Mouse (Mus musculus) heart, embryonic 12.5 days (tissue): Measurements from ENCODE around the gene Metap2. TPM values are rescaled to one million over a fixed set of nuclear protein-coding genes. Genes with fewer than 3 reads are reported as not detected.

ENCODE experiments used
- ATAC-seq: fragments of 200-750 bp; cut with Nextera tagmentation; 2 replicates; pipeline ENCODE4 v1.8.0; 2017; ENCODE audit warnings: moderate TSS enrichment, moderate library complexity; ENCODE audit not compliant: insufficient number of reproducible peaks, low FRiP score
- H3K27ac ChIP-seq: fragments of 300-500 bp; sonication (generic); 2 replicates; pipeline ENCODE4 v1.5.1; 2016; ENCODE audit warnings: mild to moderate bottlenecking, moderate library complexity; ENCODE audit not compliant: poor library complexity, severe bottlenecking
- H3K27me3 ChIP-seq: fragments of 300-500 bp; sonication (generic); replicated peaks from 2 replicates; pipeline ENCODE4 v1.6.1; 2016; ENCODE audit warnings: mild to moderate bottlenecking, moderate library complexity
- H3K36me3 ChIP-seq: fragments of 300-500 bp; sonication (generic); 2 replicates; pipeline ENCODE4 v1.6.1; 2016; ENCODE audit warnings: mild to moderate bottlenecking, moderate library complexity
- H3K4me1 ChIP-seq: fragments of 300-500 bp; sonication (generic); replicated peaks from 2 replicates; pipeline ENCODE4 v1.6.1; 2016; ENCODE audit warnings: mild to moderate bottlenecking
- H3K4me2 ChIP-seq: fragments of 300-500 bp; sonication (generic); 2 replicates; pipeline ENCODE4 v1.6.1; 2016; ENCODE audit warnings: mild to moderate bottlenecking, moderate library complexity
- H3K4me3 ChIP-seq: fragments of 300-500 bp; sonication (generic); 2 replicates; pipeline ENCODE4 v1.5.1; 2016; ENCODE audit warnings: mild to moderate bottlenecking
- H3K9ac ChIP-seq: fragments of 300-500 bp; sonication (generic); 2 replicates; pipeline ENCODE4 v1.6.1; 2016; ENCODE audit warnings: mild to moderate bottlenecking, moderate library complexity
- H3K9me3 ChIP-seq: fragments of 300-500 bp; sonication (generic); replicated peaks from 2 replicates; pipeline ENCODE4 v1.6.1; 2016; ENCODE audit warnings: mild to moderate bottlenecking, moderate library complexity
- WGBS: fragments of 180-500 bp; shearing (Covaris S2); methylation state at CpG from one replicate; pipeline ENCODE4 v1.1.7; 2016; 5-methylcytosine and 5-hydroxymethylcytosine counted together
- polyA plus RNA-seq: library from polyadenylated mRNA; unstranded; fragments of >200 nt; fragmentation: Nextera tagmentation; extraction: Ambion mirVana; gene quantifications from 2 replicates; pipeline ENCODE4 v1.2.1, GENCODE M21; 2016

The Metap2 gene
- polyA plus RNA-seq, 1 experiment from 2014 or later, result 182 TPM

DNA sequence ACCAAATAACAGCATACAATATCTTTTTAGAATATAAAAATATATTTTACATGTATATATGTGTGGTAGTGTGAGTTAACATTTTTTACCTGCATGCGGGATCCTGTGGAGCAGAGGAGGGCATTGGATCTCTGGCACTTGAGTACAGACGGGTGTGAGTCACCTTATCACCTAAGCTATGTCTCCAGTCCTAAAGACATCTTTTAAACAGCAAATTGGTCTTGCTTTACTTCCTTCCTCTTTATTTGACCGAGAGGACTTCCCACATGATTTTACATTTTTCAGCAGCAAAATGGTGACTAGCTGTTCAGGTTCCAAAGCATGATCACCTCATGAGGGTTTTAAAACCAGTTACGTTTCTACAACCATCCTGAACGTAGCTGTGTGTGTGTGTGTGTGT lies 14.4 kb upstream of the Metap2 start:
- Histone ChIP-seq H3K27ac (no peak overlapping the region), H3K4me1 (no peaks in the 10 kb centered on the region), H3K4me3 (no peak overlapping the region), H3K9me3 (no peaks in the 10 kb centered on the region), H3K4me2 (no peak overlapping the region), H3K36me3 (no peaks in the 10 kb centered on the region), H3K9ac (no peak overlapping the region), H3K27me3 (no peaks in the 10 kb centered on the region)
- WGBS, result 61% methylated on average over 5 of the region's 5 CpGs
- no peak for ATAC-seq

DNA sequence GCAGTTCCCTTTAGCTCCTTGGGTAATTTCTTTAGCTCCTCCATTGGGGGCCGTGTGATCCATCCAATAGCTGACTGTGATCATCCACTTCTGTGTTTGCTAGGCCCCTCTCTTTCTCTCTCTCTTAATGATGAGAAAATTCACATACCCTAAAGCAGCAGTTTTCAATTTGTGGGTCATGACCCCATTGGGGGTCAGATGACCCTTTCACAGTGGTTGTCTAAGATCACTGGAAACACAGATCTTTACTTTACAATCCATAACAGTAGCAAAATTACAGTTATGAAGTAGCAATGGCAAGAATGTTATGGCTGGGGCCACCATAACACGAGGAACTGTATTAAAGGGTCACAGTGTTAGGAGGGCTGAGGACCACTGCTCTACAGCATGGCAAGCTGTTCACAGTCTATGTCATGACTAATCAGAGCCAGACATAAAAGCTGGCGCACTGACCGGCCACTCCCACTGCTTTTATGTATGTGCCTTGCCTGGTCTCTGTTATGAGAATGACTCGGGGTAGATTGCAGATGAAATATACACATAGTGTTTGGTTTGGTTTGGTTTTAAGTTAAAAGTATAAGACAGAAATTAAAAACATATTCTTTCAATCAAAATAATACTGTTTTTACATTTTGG lies 13.0 kb upstream of the Metap2 start:
- no peaks in the 10 kb centered on the region for H3K36me3 ChIP-seq
- no peak overlapping the region for H3K9ac ChIP-seq
- no peaks in the 10 kb centered on the region for H3K27me3 ChIP-seq
- ATAC-seq, result no peak
- no peak overlapping the region for H3K4me2 ChIP-seq
- H3K4me3 ChIP-seq, result no peak overlapping the region
- H3K9me3 ChIP-seq, result no peaks in the 10 kb centered on the region
- no peak overlapping the region for H3K27ac ChIP-seq
- no peaks in the 10 kb centered on the region for H3K4me1 ChIP-seq
- 76% methylated on average over 5 of the region's 5 CpGs for WGBS

DNA sequence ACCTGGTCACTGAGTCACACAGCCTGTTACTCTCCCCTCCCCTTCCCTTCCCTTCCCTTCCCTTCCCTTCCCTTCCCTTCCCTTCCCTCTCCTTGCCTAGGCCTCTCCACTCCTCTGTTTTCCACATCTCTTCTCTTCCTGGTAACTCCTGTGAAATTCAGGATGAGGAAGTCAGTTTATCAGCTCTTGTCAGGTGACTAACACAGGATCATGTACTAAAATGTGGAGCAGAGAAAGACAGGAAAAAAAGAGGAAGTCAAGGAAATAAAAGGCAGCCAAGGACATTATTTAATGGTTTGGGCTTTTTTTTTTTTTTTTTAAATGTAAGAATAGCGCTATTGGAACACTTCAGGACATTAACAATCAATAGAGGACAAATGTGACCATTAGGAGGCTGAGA lies 12.1 kb upstream of the Metap2 start:
- ATAC-seq, result no peak
- H3K4me3 ChIP-seq, result no peak overlapping the region
- H3K9ac ChIP-seq, result no peak overlapping the region
- no peaks in the 10 kb centered on the region for H3K27me3 ChIP-seq
- H3K36me3 ChIP-seq, result no peaks in the 10 kb centered on the region
- no peaks in the 10 kb centered on the region for H3K4me1 ChIP-seq
- H3K4me2 ChIP-seq, result no peak overlapping the region
- H3K9me3 ChIP-seq, result no peaks in the 10 kb centered on the region
- no peak overlapping the region for H3K27ac ChIP-seq
- WGBS, result 87% methylated on average over 1 of the region's 1 CpGs

DNA sequence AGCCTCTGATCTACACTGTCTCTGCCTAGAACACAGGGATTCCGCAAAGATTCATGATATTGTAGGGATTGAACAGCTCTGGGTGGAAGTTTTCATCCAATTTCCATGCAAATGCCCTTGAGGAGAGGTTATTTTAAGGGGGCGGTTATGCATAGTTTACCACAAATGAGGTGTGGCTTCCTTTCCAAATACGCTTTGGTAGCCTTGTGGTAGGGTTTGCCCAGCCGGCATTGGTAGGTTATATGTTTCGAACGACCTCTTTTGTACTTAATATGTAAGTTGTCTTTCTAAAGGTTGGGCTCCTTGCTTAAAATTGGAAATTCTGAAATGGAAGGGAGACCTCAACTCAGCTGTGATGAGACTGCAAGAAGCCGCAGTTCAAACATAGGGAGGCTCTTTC lies 11.6 kb upstream of the Metap2 start:
- H3K27ac ChIP-seq, result no peak overlapping the region
- H3K27me3 ChIP-seq, result no peaks in the 10 kb centered on the region
- H3K36me3 ChIP-seq, result no peaks in the 10 kb centered on the region
- no peak for ATAC-seq
- H3K9me3 ChIP-seq, result no peaks in the 10 kb centered on the region
- no peak overlapping the region for H3K4me3 ChIP-seq
- WGBS, result 90% methylated on average over 7 of the region's 7 CpGs
- H3K4me2 ChIP-seq, result no peak overlapping the region
- H3K4me1 ChIP-seq, result no peaks in the 10 kb centered on the region
- no peak overlapping the region for H3K9ac ChIP-seq

DNA sequence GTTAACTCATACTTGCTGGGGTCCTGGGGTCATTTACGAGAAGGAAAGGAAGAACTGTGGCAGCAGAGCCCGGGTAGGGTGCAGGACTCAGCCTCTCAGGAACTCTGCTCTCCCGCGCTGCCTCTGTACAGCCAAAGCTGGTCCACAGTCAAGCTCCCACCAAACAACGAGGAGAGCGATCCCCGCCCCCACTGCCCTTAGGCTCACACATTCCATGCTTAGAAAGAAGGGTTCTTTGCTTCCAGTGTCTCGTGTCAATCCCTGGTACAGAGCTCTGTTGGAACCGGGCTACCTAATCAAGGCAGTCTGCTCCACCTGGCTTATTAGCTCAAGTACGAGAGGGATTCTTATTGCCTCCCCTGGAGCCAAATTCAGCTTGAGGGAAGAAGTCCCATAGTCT lies 10.5 kb upstream of the Metap2 start:
- H3K4me1 ChIP-seq, result no peaks in the 10 kb centered on the region
- WGBS, result 43% methylated on average over 10 of the region's 10 CpGs

DNA sequence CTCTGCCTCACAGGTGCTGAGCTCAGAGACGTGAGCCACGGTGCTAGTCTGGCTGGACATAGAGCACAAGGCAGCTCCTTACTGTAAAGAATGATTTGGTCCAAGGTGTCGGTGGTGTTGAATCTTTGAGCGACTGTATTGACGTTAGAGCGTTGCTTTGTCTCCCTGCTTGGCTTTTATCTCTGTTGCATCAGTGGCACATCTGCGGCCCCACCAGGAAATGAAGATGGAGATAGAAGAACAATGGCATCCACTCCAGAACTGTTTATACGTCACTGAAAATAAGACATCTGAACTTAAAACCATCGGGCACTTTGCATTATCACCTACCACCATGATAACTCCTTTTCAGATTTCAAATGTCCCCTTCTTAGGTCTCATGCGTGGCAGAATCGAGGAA lies 3.0 kb upstream of the Metap2 start:
- Histone ChIP-seq H3K9me3 (no peaks in the 10 kb centered on the region), H3K36me3 (no peaks in the 10 kb centered on the region), H3K4me2 (no peak overlapping the region), H3K9ac (no peak overlapping the region), H3K27ac (no peak overlapping the region), H3K4me1 (no peaks in the 10 kb centered on the region), H3K4me3 (no peak overlapping the region), H3K27me3 (no peaks in the 10 kb centered on the region)
- WGBS, result 72% methylated on average over 11 of the region's 11 CpGs
- no peak for ATAC-seq

More for the DNA sequence above, 10.5 kb upstream of the Metap2 start:
- H3K4me2 ChIP-seq, result no peak overlapping the region
- no peak overlapping the region for H3K4me3 ChIP-seq
- no peaks in the 10 kb centered on the region for H3K9me3 ChIP-seq
- H3K27me3 ChIP-seq, result no peaks in the 10 kb centered on the region
- no peaks in the 10 kb centered on the region for H3K36me3 ChIP-seq
- ATAC-seq, result no peak
- H3K27ac ChIP-seq, result no peak overlapping the region
- H3K9ac ChIP-seq, result no peak overlapping the region

DNA sequence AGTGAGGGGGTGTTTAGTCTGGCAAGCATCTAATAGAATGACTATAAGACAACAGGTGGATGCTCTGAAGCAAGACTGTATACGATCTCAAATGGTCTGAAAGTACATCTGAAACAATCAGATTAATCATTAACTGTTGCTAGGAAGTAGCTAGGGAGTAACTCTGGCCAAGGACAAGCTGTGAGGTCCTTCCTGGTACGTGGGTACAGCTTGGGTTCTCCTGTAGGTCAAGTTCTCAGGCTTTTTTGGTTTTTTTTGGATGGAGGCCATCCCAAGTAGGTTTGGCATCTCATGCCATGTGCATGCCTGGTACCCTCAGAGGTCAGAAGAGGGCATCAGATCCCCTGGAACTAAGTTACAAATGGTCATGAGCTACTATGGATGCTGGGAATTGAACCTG lies 2.4 kb upstream of the Metap2 start:
- Histone ChIP-seq H3K4me3 (no peak overlapping the region), H3K9ac (no peak overlapping the region), H3K27ac (no peak overlapping the region), H3K27me3 (no peaks in the 10 kb centered on the region), H3K4me2 (no peak overlapping the region), H3K36me3 (no peaks in the 10 kb centered on the region), H3K9me3 (no peaks in the 10 kb centered on the region), H3K4me1 (no peaks in the 10 kb centered on the region)
- 67% methylated on average over 2 of the region's 2 CpGs for WGBS
- ATAC-seq, result no peak

DNA sequence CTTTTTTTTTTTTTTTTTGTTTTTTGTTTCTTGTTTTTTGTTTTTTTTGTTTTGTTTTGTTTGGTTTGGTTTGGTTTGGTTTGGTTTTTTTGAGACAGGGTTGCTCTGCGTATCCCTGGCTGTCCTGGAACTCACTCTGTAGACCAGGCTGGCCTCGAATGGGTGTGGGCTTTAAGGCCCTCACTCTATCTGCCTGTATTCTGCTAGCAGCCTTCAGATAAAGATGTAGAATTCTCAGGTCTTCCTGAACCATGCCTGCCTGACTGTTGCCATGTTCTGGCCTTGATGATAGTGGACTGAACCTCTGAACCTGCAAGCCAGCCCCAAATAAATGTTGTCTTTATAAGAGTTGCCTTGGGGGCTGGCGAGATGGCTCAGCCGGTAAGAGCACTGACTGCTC lies 4.3 kb downstream of the Metap2 start:
- Histone ChIP-seq H3K27ac (no peak overlapping the region), H3K9me3 (no peaks in the 10 kb centered on the region), H3K4me3 (no peak overlapping the region), H3K9ac (no peak overlapping the region), H3K4me1 (peaks cover 7% of the 10 kb centered on the region), H3K36me3 (no peaks in the 10 kb centered on the region), H3K27me3 (no peaks in the 10 kb centered on the region), H3K4me2 (no peak overlapping the region)
- ATAC-seq, result no peak
- 74% methylated on average over 4 of the region's 4 CpGs for WGBS

DNA sequence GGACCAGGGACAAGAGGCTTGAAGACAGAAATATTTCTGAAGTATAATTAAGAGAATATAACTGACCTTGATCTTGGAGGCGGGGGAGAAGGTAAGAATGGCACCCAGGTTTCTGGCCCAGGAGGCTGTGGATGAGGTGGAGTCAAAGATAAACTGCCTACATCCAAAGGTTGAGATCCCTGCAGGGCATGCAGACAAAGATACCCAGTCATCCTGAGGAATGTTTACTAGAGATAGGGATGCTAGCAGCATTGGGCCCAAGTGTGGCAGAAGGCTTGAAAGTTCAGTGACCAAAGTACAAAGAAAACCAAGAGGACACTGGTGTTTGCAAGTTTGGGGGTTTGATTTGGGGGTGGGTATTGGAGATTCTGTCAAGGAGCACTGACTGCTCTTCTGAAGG lies 5.9 kb downstream of the Metap2 start:
- H3K4me3 ChIP-seq, result no peak overlapping the region
- H3K4me2 ChIP-seq, result no peak overlapping the region
- no peak overlapping the region for H3K27ac ChIP-seq
- ATAC-seq, result peak; percentile 75
- peaks cover 10% of the 10 kb centered on the region for H3K36me3 ChIP-seq
- no peaks in the 10 kb centered on the region for H3K27me3 ChIP-seq
- no peaks in the 10 kb centered on the region for H3K9me3 ChIP-seq
- H3K4me1 ChIP-seq, result peaks cover 7% of the 10 kb centered on the region
- 76% methylated on average over 1 of the region's 1 CpGs for WGBS
- no peak overlapping the region for H3K9ac ChIP-seq

DNA sequence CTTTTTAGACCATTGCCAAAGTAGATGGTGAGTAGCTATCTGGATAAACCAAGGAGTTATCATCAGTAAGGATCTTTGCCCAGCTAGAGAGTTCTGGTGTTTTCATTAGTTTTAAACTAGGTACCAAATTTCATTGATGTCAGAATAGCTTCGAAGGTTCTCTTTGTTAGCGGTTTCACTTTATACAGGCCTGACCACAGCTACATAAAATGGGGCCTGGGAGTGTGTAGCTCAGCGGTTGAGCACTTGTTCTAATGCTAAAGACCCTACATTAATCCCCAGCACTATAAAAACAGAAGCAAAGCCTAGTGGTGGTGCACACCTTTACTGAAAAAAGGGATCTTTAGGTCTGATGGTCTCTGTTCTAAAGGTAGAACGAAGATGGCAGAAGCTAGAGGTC lies 6.3 kb downstream of the Metap2 start:
- H3K27me3 ChIP-seq, result no peaks in the 10 kb centered on the region
- H3K9ac ChIP-seq, result no peak overlapping the region
- WGBS, result 70% methylated on average over 4 of the region's 4 CpGs
- no peak for ATAC-seq
- no peaks in the 10 kb centered on the region for H3K9me3 ChIP-seq
- no peak overlapping the region for H3K27ac ChIP-seq
- H3K4me1 ChIP-seq, result peaks cover 7% of the 10 kb centered on the region
- H3K36me3 ChIP-seq, result peaks cover 15% of the 10 kb centered on the region
- peak overlapping the region; percentile 69 for H3K4me3 ChIP-seq
- H3K4me2 ChIP-seq, result peak overlapping the region; percentile 96; the same call in 1 of the 2 replicates

DNA sequence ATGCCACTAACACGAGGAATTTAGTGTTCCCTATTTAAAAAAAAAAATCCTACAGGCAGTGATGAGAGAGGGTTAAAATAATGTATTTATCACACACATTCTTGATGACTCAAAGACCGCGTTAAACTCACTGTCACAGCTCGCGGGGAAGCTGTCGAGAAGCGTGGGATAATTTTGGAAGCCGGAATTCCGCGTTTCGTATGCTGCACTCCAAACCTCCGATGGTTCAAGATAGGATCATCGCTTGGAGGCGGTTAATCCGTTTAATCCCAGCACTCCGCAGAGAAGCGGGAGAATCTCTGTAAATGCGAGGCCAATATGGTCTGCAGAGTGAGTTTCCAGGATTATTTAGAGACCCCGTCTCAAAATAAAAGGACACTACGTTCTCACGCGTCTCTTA lies 6.9 kb downstream of the Metap2 start:
- Histone ChIP-seq H3K36me3 (peaks cover 20% of the 10 kb centered on the region), H3K9ac (peak overlapping the region; percentile 87), H3K4me1 (peaks cover 7% of the 10 kb centered on the region), H3K4me2 (peak overlapping the region; percentile 96), H3K27ac (peak overlapping the region; percentile 93), H3K27me3 (no peaks in the 10 kb centered on the region), H3K9me3 (no peaks in the 10 kb centered on the region), H3K4me3 (peak overlapping the region; percentile 69)
- whole genome bisulfite sequencing, result under 1% methylated on average over 22 of the region's 22 CpGs
- 0 out of 2 replicates have a peak, but pooled peaks have one; percentile 9 for ATAC-seq

DNA sequence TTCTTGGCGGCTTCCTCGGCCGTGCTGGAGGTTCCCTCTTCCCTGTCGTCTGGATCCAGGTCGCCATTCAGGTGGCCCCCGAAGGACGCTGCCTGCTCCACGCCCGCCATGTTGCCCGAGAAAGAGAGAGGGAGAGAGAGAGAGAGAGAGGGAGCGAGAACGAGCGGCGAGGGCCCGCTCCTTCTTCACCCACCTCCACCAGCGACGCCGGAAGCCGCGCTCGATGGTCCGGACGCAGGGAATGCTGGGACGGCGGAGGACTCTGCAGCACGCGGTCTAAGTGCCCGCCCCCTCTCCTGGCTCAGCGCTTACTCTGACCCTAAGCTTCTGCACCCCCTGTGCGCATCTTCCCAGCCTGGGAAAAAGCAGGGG lies 7.3 kb downstream of the Metap2 start:
- Histone ChIP-seq H3K27me3 (no peaks in the 10 kb centered on the region), H3K4me3 (peak overlapping the region; percentile 69), H3K27ac (peak overlapping the region; percentile 93), H3K4me2 (peak overlapping the region; percentile 96), H3K9ac (peak overlapping the region; percentile 87), H3K9me3 (no peaks in the 10 kb centered on the region; the same call in 1 of the 2 replicates), H3K4me1 (peaks cover 7% of the 10 kb centered on the region), H3K36me3 (peaks cover 24% of the 10 kb centered on the region)
- WGBS, result 0% methylated on average over 23 of the region's 30 CpGs
- ATAC-seq, result peak; percentile 95
